Mouse (Mus musculus): ENCODE data around the gene Tbce. TPM values are rescaled to one million over a fixed set of nuclear protein-coding genes. Genes with fewer than 3 reads are reported as not detected.

Tbce gene
- 10 to 100 TPM; 17.6 to 19.2 TPM for total RNA-seq (2021)
- long read RNA-seq, experiment 1, transcript Tbce-201 (17 exons, 1,844 nt): major isoform, 16 of 21 reads
- long read RNA-seq, experiment 1, partial matches to known transcripts: 0 of 21 reads
- long read RNA-seq, experiment 1, other reads (novel, unspliced or antisense): 4 of 21 reads
- long read RNA-seq, experiment 2, transcript Tbce-201 (17 exons, 1,844 nt): major isoform, 19 of 21 reads
- long read RNA-seq, experiment 2, partial matches to known transcripts: 2 of 21 reads
- long read RNA-seq, experiment 2, other reads (novel, unspliced or antisense): 0 of 21 reads

GRCm38 (mm10) chr13:14039292-14039965 lies at the start of gene Tbce:
TSS of gene Tbce (minus strand) at chr13:14039638.
- DNase-seq: peak; percentile 87
- intact Hi-C loops (cut with DNase I; ENCODE audit: low total_unique reads): no loop called here

GRCm38 (mm10) chr13:14088669-14089068 lies 49.2 kb upstream of the Tbce start:
- intact Hi-C loops (cut with DNase I; ENCODE audit: low total_unique reads): no loop called here
- DNase-seq: no peak

- no peak for DNase-seq
- intact Hi-C loops (cut with DNase I; ENCODE audit: low total_unique reads): no loop called here
These were observed 35.9 kb upstream of the Tbce start for GRCm38 (mm10) chr13:14075326-14075725.

- DNase-seq: no peak
- intact Hi-C loops (cut with DNase I; ENCODE audit: low total_unique reads): no loop called here
These were observed 34.9 kb upstream of the Tbce start for GRCm38 (mm10) chr13:14074371-14074770.

GRCm38 (mm10) chr13:14069291-14069690 lies 29.9 kb upstream of the Tbce start:
- no peak for DNase-seq
- intact Hi-C loops (cut with DNase I; ENCODE audit: low total_unique reads): no loop called here

GRCm38 (mm10) chr13:14068035-14068434 lies 28.6 kb upstream of the Tbce start:
- DNase-seq: no peak
- intact Hi-C loops (cut with DNase I; ENCODE audit: low total_unique reads): no loop called here

- no peak for DNase-seq
- intact Hi-C loops (cut with DNase I; ENCODE audit: low total_unique reads): no loop called here
These were observed 26.3 kb upstream of the Tbce start for GRCm38 (mm10) chr13:14065701-14066100.

GRCm38 (mm10) chr13:14065028-14065380 lies 25.6 kb upstream of the Tbce start:
- intact Hi-C loops (cut with DNase I; ENCODE audit: low total_unique reads): no loop called here
- DNase-seq: no peak

- intact Hi-C loops (cut with DNase I; ENCODE audit: low total_unique reads): no loop called here
- peak; percentile 18 for DNase-seq
These were observed 25.0 kb upstream of the Tbce start for GRCm38 (mm10) chr13:14064341-14065027.

GRCm38 (mm10) chr13:14063942-14064271 lies 24.5 kb upstream of the Tbce start:
- no peak for DNase-seq
- intact Hi-C loops (cut with DNase I; ENCODE audit: low total_unique reads): no loop called here

GRCm38 (mm10) chr13:14063013-14063941 lies 23.8 kb upstream of the Tbce start, which contains the start of the genes Arid4b and Ggps1:
TSS of gene Arid4b (plus strand) at chr13:14063232.
TSS of gene Ggps1 (minus strand) at chr13:14063488.
- intact Hi-C loops (cut with DNase I; ENCODE audit: low total_unique reads): no loop called here
- DNase-seq: peak; percentile 96

GRCm38 (mm10) chr13:14062209-14063012 lies 23.0 kb upstream of the Tbce start:
- no peak for DNase-seq
- intact Hi-C loops (cut with DNase I; ENCODE audit: low total_unique reads): no loop called here

- DNase-seq: no peak
- intact Hi-C loops (cut with DNase I; ENCODE audit: low total_unique reads): no loop called here
These were observed 20.1 kb upstream of the Tbce start for GRCm38 (mm10) chr13:14059582-14059981.

- intact Hi-C loops (cut with DNase I; ENCODE audit: low total_unique reads): no loop called here
- DNase-seq: no peak
These were observed 17.4 kb upstream of the Tbce start for GRCm38 (mm10) chr13:14056801-14057200.

GRCm38 (mm10) chr13:14049878-14050277 lies 10.4 kb upstream of the Tbce start:
- intact Hi-C loops (cut with DNase I; ENCODE audit: low total_unique reads): no loop called here
- DNase-seq: no peak

GRCm38 (mm10) chr13:14044521-14044920 lies 5.1 kb upstream of the Tbce start:
- DNase-seq: no peak
- intact Hi-C loops (cut with DNase I; ENCODE audit: low total_unique reads): no loop called here

- DNase-seq: no peak
- intact Hi-C loops (cut with DNase I; ENCODE audit: low total_unique reads): no loop called here
These were observed 4.4 kb upstream of the Tbce start for GRCm38 (mm10) chr13:14043851-14044250.

GRCm38 (mm10) chr13:14040186-14040585 lies 748 bp upstream of the Tbce start:
- no peak for DNase-seq
- intact Hi-C loops (cut with DNase I; ENCODE audit: low total_unique reads): no loop called here

GRCm38 (mm10) chr13:14038911-14039291 lies 537 bp downstream of the Tbce start:
- intact Hi-C loops (cut with DNase I; ENCODE audit: low total_unique reads): no loop called here
- no peak for DNase-seq

All from gastrocnemius, postnatal 14 days (tissue).